Mouse (Mus musculus) mesoderm, embryonic 11.5 days (tissue): ENCODE data around the gene Cyp3a41b.
"Not testable (repeated sequence)": the region's sequence is repeated elsewhere in the genome, so short reads cannot be mapped to it uniquely, and the experiment has no call there.

Experiments
- DNase-seq: peaks from one replicate; pipeline ENCODE4 v3.0.0-alpha.2; 2012; ENCODE audit warnings: low read depth, low spot score

The Cyp3a41b gene

GRCm38 (mm10) chr5:145584630-145585029 lies at the start of gene Cyp3a41b:
Cyp3a41b (minus strand) TSS chr5:145584730.
- DNase-seq: not testable (repeated sequence)

DNA sequence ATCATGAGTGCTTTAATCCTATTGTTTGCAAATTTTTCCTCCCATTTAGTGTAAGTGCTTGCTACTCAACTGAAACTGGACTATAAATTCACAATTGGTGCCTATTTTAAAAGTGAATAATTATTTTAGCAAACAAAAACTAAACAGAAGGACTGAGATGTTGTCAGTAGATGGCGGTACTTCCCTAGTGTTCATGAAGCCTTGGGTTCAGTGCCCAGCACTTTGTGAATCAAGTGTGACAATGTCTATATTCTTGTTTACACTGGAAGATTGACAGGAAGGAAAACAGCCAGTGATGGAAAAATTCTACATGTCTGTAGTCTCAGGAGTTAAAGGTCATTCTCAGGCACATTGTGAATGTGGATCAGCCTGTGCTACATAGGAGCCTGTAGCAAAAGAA lies 47.8 kb upstream of the Cyp3a41b start:
- DNase-seq: not testable (repeated sequence)

DNA sequence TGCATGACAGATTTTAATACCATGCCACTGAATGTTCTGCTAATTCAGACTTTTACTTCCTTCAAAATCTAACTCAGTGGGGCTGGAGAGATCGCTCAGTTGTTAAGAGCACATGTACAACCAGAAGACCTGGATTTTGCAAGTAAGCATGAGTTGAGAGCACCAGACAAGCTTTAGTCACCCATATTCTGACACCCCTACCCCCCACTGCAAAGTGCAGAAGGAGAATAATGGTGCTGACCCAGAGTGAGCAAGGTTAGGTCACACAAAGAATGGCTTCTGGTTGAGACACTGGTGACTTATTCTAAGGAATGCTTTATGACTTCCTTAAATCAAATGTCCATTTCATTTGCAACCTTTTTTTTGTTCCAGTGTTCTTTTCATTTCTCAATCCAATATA lies 20.4 kb upstream of the Cyp3a41b start:
- DNase-seq: not testable (repeated sequence)

DNA sequence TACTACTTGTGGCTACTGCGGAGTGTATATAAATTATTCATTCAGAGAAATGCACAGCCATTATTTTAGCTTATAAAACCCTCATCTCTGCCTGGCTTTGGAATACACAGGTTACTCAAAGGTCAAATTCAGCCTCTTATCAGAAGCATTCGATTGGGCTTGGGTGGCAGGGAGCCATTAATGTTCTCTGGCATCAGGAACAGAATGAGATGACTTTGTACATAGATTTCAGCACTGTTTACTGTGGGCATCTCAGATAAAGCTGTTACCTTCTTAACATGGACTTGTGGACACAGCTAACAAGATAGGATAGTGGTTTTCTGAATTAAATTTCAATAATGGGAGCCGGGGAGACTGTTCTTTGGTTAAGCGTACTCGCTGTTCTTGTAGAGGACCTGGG lies 13.3 kb upstream of the Cyp3a41b start:
- not testable (repeated sequence) for DNase-seq

DNA sequence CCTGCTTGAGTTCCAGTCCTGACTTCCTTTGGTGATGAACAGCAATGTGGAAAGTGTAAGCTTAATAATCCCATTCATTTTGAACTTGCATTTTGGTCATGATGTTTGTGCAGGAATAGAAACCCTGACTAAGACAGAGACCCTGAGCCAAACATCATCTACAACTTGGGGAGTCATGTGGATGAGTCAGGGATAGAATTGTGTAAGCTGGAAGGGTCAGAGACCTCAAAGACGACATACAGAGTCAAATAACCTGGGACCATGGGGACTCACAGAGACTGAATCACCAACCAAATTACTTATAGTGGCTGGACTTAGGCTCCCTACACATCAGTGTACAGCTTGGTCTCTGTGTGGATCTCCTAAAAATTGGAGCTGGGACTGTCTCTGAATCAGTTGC lies 7.2 kb downstream of the Cyp3a41b start:
- DNase-seq: not testable (repeated sequence)

DNA sequence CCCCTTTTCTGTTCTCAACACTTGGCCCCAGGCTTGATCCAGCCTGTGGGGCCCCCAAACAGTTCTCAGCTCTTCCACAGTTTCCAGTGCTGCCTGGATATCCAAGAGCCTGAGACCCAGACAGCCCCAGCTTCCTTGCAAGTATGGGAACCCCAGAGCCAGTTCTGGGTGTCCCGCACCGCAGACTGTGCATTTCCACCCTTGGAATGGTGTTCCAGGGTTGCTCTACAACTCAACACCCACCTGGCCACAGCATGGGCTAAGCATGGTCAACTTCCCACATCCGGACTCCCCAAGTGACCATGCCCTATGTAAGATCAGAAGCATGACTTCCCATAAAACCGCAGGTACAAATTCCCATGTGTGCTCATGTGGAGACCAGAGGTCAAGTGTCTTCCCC lies 8.9 kb downstream of the Cyp3a41b start:
- not testable (repeated sequence) for DNase-seq

GRCm38 (mm10) chr5:145571922-145572321 lies 12.6 kb downstream of the Cyp3a41b start:
- not testable (repeated sequence) for DNase-seq
